Mouse (Mus musculus) neural tube, embryonic 11.5 days (tissue): ENCODE measurements at regions not wholly inside any gene's neighbourhood (a gene's known extent, or its start where the extent isn't known, plus 50 kb on each side); places are given as distances from the start of the nearest gene placed in this dataset.

Experiments used
- ATAC-seq: fragments of 200-750 bp; cut with Nextera tagmentation; 2 replicates; pipeline ENCODE4 v1.8.0; 2017; ENCODE audit warnings: moderate number of reproducible peaks, mild to moderate bottlenecking, moderate TSS enrichment, moderate library complexity; ENCODE audit not compliant: insufficient read depth, low FRiP score, low TSS enrichment
- DNase-seq: peaks from one replicate; pipeline ENCODE4 v3.0.0-alpha.2; 2015; ENCODE audit warnings: low spot score
- H3K27ac ChIP-seq: fragments of 300-500 bp; sonication (generic); 2 replicates; pipeline ENCODE4 v1.5.1; 2014; ENCODE audit warnings: low read depth, mild to moderate bottlenecking, low read length
- H3K27me3 ChIP-seq: fragments of 300-500 bp; sonication (generic); 2 replicates; pipeline ENCODE4 v1.6.1; 2014; ENCODE audit warnings: mild to moderate bottlenecking, low read length, mixed read lengths; ENCODE audit not compliant: control insufficient read depth, insufficient read depth
- H3K36me3 ChIP-seq: fragments of 300-500 bp; sonication (generic); 2 replicates; pipeline ENCODE4 v1.6.1; 2014; ENCODE audit warnings: mild to moderate bottlenecking, low read length, moderate library complexity, mixed read lengths; ENCODE audit not compliant: control insufficient read depth, insufficient read depth
- H3K4me1 ChIP-seq: fragments of 300-500 bp; sonication (generic); 2 replicates; pipeline ENCODE4 v1.6.1; 2014; ENCODE audit warnings: low read length, mixed read lengths; ENCODE audit not compliant: control insufficient read depth, insufficient read depth
- H3K4me2 ChIP-seq: fragments of 300-500 bp; sonication (generic); 2 replicates; pipeline ENCODE4 v1.6.1; 2014; ENCODE audit warnings: low read depth, mild to moderate bottlenecking, moderate library complexity
- H3K4me3 ChIP-seq: fragments of 300-500 bp; sonication (generic); 2 replicates; pipeline ENCODE4 v1.5.1; 2014; ENCODE audit warnings: low read depth, low read length
- H3K9ac ChIP-seq: fragments of 300-500 bp; sonication (generic); 2 replicates; pipeline ENCODE4 v1.6.1; 2014; ENCODE audit warnings: mild to moderate bottlenecking, low read length
- H3K9me3 ChIP-seq: fragments of 300-500 bp; sonication (generic); 2 replicates; pipeline ENCODE4 v1.6.1; 2016; ENCODE audit warnings: low read length; ENCODE audit not compliant: control insufficient read depth
- WGBS: fragments of 180-500 bp; shearing (Covaris S2); extraction: QIAGEN DNeasy Blood & Tissue Kit; methylation state at CpG from one replicate; pipeline ENCODE4 v1.1.7; 2014; 5-methylcytosine and 5-hydroxymethylcytosine counted together

DNA sequence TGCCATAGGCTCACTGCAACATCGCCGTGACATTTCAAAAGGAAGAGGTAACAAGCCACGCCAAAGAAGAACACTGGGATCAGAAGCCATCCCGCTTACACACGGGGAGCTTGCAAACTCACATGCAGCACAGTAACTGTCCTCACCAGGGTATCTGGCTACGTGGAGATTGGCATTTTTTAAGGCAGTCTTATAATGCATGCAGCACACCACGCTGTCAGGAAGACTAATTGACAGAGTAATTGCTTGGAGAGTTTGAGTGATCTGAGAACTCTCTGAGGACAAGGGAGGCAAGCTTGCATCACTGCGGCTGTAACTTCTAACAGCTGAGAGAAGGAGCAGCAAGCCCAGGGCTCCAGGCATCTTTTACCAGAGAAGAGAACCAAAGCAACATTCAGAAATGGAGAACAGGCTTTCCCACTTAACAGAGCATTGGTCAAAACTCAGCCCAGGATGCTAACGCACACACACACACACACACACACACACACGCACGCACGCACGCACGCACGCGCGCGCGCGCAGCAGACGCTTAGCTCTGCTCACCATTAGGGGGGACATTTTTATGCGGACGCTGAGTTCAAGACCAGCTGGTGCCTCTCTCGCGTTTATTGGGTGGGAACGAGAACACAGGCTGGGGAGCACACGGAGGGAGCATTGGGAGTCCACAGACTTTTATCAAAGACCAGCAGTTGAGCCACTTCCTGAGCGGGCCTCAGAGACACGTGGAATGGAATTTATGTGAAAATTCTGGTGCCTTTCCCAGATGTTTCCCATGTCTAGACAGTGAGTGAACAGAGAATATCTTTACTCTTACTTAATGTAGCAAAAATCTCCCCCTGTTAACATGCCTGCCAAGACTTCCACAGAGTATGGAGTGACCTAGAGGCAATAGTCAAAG, 66.6 kb downstream of the 1700129C05Rik start:
- Histone ChIP-seq H3K4me2 (peak overlapping the region; percentile 3), H3K9me3 (no peaks in the 10 kb centered on the region), H3K27ac (no peak overlapping the region), H3K4me3 (no peak overlapping the region), H3K4me1 (no peaks in the 10 kb centered on the region), H3K9ac (no peak overlapping the region), H3K27me3 (no peaks in the 10 kb centered on the region), H3K36me3 (no peaks in the 10 kb centered on the region)
- peak; percentile 41 for DNase-seq
- 41% methylated on average over 29 of the region's 29 CpGs for WGBS
- ATAC-seq: no peak

DNA sequence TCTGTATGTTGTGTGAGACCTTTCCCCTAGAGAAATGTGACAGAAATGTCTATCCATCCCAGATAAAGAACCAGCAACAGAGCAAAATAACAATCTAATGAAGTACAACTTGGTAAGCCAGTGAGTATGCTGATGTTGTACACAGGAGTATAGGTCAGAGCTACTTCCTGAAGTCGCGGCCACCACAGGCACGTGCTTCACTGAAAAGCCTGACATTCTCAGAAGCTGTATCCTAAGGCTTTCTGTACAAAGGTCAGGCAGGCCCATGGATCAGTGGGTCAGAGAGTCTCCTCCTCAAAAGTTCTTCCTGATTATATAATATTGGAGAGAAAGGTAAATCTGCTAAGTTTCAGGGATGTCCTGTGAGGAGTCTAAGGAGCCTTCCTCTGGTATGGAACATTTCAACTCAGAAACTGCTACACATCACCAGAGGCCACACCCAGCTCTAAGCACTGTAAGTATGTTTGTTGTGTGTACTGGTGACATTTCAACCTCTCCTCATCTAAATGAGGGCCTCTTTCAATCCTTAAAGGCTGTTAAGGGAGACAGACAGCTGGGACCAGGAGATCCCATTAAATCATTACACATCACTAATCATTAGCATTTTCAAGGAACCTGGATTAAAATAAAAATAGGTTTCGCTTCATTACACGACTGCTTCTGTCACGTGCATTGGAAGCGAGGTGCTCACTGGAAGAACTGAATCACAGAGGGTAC, 70.2 kb downstream of the 1700129C05Rik start:
- Histone ChIP-seq H3K27me3 (no peaks in the 10 kb centered on the region), H3K9ac (no peak overlapping the region), H3K36me3 (no peaks in the 10 kb centered on the region), H3K27ac (no peak overlapping the region), H3K4me1 (no peaks in the 10 kb centered on the region), H3K9me3 (no peaks in the 10 kb centered on the region), H3K4me3 (no peak overlapping the region), H3K4me2 (no peak overlapping the region)
- DNase-seq (no peak), ATAC-seq (no peak)
- 88% methylated on average over 7 of the region's 7 CpGs for WGBS

DNA sequence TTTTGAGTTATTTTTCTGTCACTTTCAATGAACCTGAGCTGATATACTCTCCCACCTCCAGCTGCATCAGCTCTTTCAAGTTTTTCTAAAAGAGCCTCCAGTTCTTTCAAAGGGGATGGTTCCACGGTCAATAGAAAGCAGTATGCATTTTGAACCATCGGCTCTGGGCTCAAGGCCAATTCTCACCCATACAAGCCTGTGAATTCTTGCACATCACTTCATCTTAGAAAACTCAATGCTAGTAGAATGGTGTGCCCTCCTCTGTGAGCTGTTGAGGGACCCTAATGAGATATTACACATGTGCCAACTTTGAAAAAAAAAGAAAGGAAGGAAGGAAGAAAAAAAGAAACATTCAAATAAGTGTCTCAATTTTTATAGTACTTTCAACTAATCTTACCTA, 72.6 kb downstream of the 1700129C05Rik start:
- Histone ChIP-seq H3K36me3 (no peaks in the 10 kb centered on the region), H3K27me3 (no peaks in the 10 kb centered on the region), H3K9me3 (no peaks in the 10 kb centered on the region), H3K4me1 (no peaks in the 10 kb centered on the region), H3K4me2 (no peak overlapping the region), H3K4me3 (no peak overlapping the region), H3K27ac (no peak overlapping the region), H3K9ac (no peak overlapping the region)
- ATAC-seq (no peak), DNase-seq (no peak)
- WGBS: 88% methylated on average over 2 of the region's 2 CpGs

DNA sequence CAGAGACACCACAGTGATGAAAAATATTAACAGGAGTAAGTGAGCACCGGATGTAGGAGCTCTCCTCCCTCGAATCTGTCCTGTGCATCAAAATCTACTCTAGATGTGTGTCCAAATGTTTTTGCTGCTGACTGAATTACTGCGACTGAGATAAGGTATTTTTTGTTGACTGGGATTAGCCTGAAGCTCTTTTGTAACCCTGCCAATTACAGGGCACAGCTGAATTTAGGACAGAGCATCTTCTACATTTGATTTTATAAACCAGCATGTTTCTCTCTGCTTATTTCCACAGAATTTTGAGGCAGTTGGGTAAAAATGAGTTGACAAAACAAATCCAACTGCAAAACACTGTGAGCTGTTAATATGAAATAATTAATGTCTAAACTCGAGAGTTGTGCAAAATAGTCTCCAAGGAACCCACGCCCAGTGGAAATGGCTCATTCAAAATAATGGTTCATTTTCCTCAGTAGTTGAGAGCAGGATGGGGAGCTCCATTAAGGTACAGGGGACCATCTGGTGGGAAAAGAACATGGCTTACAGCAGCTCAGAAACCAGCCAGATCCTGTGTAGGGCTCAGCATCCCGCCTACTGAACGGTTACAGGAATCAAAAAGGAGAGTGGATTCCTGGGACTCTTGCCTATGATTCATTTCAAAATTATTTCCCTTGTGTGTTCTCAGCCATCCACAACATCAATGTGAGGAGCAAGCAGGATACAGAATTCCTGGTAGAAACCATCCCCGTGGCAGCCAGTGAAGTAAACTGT, 76.1 kb downstream of the 1700129C05Rik start:
- no peak for ATAC-seq
- Histone ChIP-seq H3K27me3 (no peaks in the 10 kb centered on the region), H3K4me3 (no peak overlapping the region), H3K4me1 (no peaks in the 10 kb centered on the region), H3K4me2 (no peak overlapping the region), H3K27ac (no peak overlapping the region), H3K9me3 (no peaks in the 10 kb centered on the region), H3K36me3 (no peaks in the 10 kb centered on the region), H3K9ac (no peak overlapping the region)
- no peak for DNase-seq
- WGBS: 87% methylated on average over 8 of the region's 8 CpGs

GRCm38 (mm10) chr14:59063221-59063620, 79.5 kb downstream of the 1700129C05Rik start:
- no peaks in the 10 kb centered on the region for H3K4me1 ChIP-seq
- WGBS: 90% methylated on average over 3 of the region's 3 CpGs
- no peak for DNase-seq

DNA sequence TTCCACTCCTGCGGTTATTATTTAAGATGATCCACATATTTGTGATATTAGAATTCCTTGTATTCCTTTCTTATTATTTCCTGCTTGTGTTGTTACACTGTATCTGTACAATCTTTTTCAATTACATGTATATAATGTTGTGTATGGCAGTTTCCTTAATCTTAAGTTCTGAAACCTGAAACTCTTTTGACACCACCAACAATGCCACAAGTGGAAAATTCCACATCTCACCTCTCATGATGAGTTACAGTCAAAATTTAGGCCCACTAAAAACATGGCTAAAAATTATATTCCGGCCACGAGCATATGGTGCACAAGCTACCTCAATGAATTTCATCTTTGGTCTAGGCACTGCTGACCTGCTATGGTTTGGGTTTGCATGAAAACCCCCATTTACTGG, 85.9 kb downstream of the 1700129C05Rik start:
- H3K9ac ChIP-seq: no peak overlapping the region
- no peak overlapping the region for H3K27ac ChIP-seq
- no peak for ATAC-seq
- H3K36me3 ChIP-seq: no peaks in the 10 kb centered on the region
- DNase-seq: no peak
- H3K9me3 ChIP-seq: no peaks in the 10 kb centered on the region
- 92% methylated on average over 3 of the region's 3 CpGs for WGBS
- H3K4me1 ChIP-seq: no peaks in the 10 kb centered on the region
- H3K4me2 ChIP-seq: no peak overlapping the region
- H3K4me3 ChIP-seq: no peak overlapping the region
- no peaks in the 10 kb centered on the region for H3K27me3 ChIP-seq

More at GRCm38 (mm10) chr14:59063221-59063620, 79.5 kb downstream of the 1700129C05Rik start:
- Histone ChIP-seq H3K27ac (no peak overlapping the region), H3K9me3 (no peaks in the 10 kb centered on the region), H3K4me3 (no peak overlapping the region), H3K4me2 (no peak overlapping the region), H3K9ac (no peak overlapping the region), H3K27me3 (no peaks in the 10 kb centered on the region), H3K36me3 (no peaks in the 10 kb centered on the region)
- ATAC-seq: no peak

DNA sequence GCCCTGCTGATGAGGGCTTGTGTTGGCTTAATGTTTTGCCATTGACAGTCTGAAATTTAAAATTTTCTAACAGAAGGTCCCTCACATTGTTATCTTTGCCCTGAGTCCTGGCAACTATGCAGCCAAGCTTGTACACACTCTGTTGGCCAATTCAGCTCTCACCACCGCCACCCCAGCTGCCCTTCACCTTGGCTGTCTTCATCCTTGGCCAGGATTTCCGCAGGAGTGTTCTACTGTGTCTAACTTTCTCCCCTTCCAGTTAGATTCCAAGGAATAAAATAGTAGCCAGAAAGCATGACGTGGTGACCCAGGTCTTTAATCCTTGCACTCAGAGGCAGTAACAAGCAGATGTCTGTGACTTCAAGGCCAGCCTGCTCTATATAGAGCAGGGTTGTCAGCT, 87.4 kb downstream of the 1700129C05Rik start:
- DNase-seq: no peak

GRCm38 (mm10) chr14:59052421-59052820, 90.3 kb downstream of the 1700129C05Rik start:
- Histone ChIP-seq H3K4me2 (no peak overlapping the region), H3K9me3 (no peaks in the 10 kb centered on the region), H3K4me3 (no peak overlapping the region), H3K9ac (no peak overlapping the region), H3K27me3 (no peaks in the 10 kb centered on the region), H3K4me1 (no peaks in the 10 kb centered on the region), H3K36me3 (no peaks in the 10 kb centered on the region), H3K27ac (no peak overlapping the region)
- 92% methylated on average over 3 of the region's 3 CpGs for WGBS
- no peak for ATAC-seq
- no peak for DNase-seq

More for the DNA sequence above, 87.4 kb downstream of the 1700129C05Rik start:
- H3K4me1 ChIP-seq: no peaks in the 10 kb centered on the region
- H3K4me2 ChIP-seq: no peak overlapping the region
- H3K4me3 ChIP-seq: no peak overlapping the region
- 91% methylated on average over 3 of the region's 3 CpGs for WGBS
- no peaks in the 10 kb centered on the region for H3K36me3 ChIP-seq
- no peak overlapping the region for H3K9ac ChIP-seq
- no peak for ATAC-seq
- H3K9me3 ChIP-seq: no peaks in the 10 kb centered on the region
- no peak overlapping the region for H3K27ac ChIP-seq
- H3K27me3 ChIP-seq: no peaks in the 10 kb centered on the region
